Mouse (Mus musculus) lung, adult 2 months (tissue): ENCODE data around the gene Btbd9. TPM values are rescaled to one million over a fixed set of nuclear protein-coding genes. Genes with fewer than 3 reads are reported as not detected.

Experiments used
- DNase-seq: peaks from one replicate; pipeline ENCODE4 v3.0.0; 2022
- H3K4me1 ChIP-seq: fragments of 200-500 bp; 2 replicates; pipeline ENCODE4 v1.6.1; 2011; ENCODE audit warnings: low read length; ENCODE audit not compliant: control insufficient read depth, insufficient read depth
- H3K4me3 ChIP-seq: fragments of 200-500 bp; replicated peaks from 2 replicates; pipeline ENCODE3; 2011; ENCODE audit warnings: low read depth, mild to moderate bottlenecking, control low read depth, low read length; ENCODE audit errors: extremely low read depth
- CTCF ChIP-seq: fragments of 200-500 bp; IDR thresholded peaks from 2 replicates; pipeline ENCODE4 v1.5.1; 2011; ENCODE audit warnings: mild to moderate bottlenecking, low read length, control low read depth; ENCODE audit not compliant: insufficient read depth
- POLR2A ChIP-seq: fragments of 200-500 bp; IDR thresholded peaks from 2 replicates; pipeline ENCODE4 v1.6.1; 2011; ENCODE audit warnings: low read depth, mild to moderate bottlenecking, control low read depth, low read length, borderline replicate concordance; ENCODE audit errors: extremely low read depth
- WGBS: fragments of 180-500 bp; shearing (Covaris S2); methylation state at CpG from one replicate; pipeline ENCODE4 v1.1.7; 2018; 5-methylcytosine and 5-hydroxymethylcytosine counted together
- polyA plus RNA-seq: library from polyadenylated mRNA; depleted of rRNA; stranded (reverse); fragments of >200 nt; gene quantifications from 2 replicates; pipeline ENCODE4 v1.2.3, GENCODE M21; 2012

Btbd9 gene
- polyA plus RNA-seq, 1 experiment: 24.2 TPM

GRCm38 (mm10) chr17:30389686-30390085 is 186.6 kb downstream of the Btbd9 start:
- DNase-seq: no peak
- no peak for TF ChIP-seq POLR2A
- Histone ChIP-seq H3K4me3 (no peak overlapping the region), H3K4me1 (no peaks in the 10 kb centered on the region; the same call in 1 of the 2 replicates)

- no peak for DNase-seq
- TF ChIP-seq CTCF: no peak
- no peak for TF ChIP-seq POLR2A
- WGBS: 58% methylated on average over 4 of the region's 4 CpGs
- H3K4me1 ChIP-seq: no peaks in the 10 kb centered on the region; the same call in 1 of the 2 replicates
- H3K4me3 ChIP-seq: no peak overlapping the region
Measured at GRCm38 (mm10) chr17:30388817-30389216, 187.5 kb downstream of the Btbd9 start.

- Histone ChIP-seq H3K4me3 (no peak overlapping the region), H3K4me1 (no peaks in the 10 kb centered on the region; the same call in 1 of the 2 replicates)
- TF ChIP-seq CTCF (no peak), POLR2A (no peak)
- 78% methylated on average over 3 of the region's 3 CpGs for WGBS
- no peak for DNase-seq
Measured at GRCm38 (mm10) chr17:30388391-30388790, 187.9 kb downstream of the Btbd9 start.

- TF ChIP-seq CTCF: no peak
- no peak for TF ChIP-seq POLR2A
- Histone ChIP-seq H3K4me1 (no peaks in the 10 kb centered on the region; the same call in 1 of the 2 replicates), H3K4me3 (no peak overlapping the region)
- 89% methylated on average over 9 of the region's 9 CpGs for WGBS
- no peak for DNase-seq
Measured at GRCm38 (mm10) chr17:30386241-30386640, 190.0 kb downstream of the Btbd9 start.

GRCm38 (mm10) chr17:30383649-30384048 is 192.6 kb downstream of the Btbd9 start:
- no peak for DNase-seq
- no peak overlapping the region for H3K4me3 ChIP-seq
- WGBS: 89% methylated on average over 6 of the region's 6 CpGs
- H3K4me1 ChIP-seq: no peaks in the 10 kb centered on the region; the same call in 1 of the 2 replicates
- TF ChIP-seq POLR2A: no peak
- TF ChIP-seq CTCF: no peak

- WGBS: 81% methylated on average over 5 of the region's 5 CpGs
- TF ChIP-seq POLR2A: no peak
- TF ChIP-seq CTCF: no peak
- no peak for DNase-seq
Measured at GRCm38 (mm10) chr17:30378221-30379010, 197.9 kb downstream of the Btbd9 start.

GRCm38 (mm10) chr17:30377754-30378153 is 198.5 kb downstream of the Btbd9 start:
- H3K4me3 ChIP-seq: no peak overlapping the region
- no peak for DNase-seq
- 47% methylated on average over 1 of the region's 1 CpGs for whole genome bisulfite sequencing
- TF ChIP-seq CTCF (no peak), POLR2A (no peak)
- H3K4me1 ChIP-seq: no peaks in the 10 kb centered on the region

More at GRCm38 (mm10) chr17:30378221-30379010, 197.9 kb downstream of the Btbd9 start:
- no peaks in the 10 kb centered on the region for H3K4me1 ChIP-seq
- H3K4me3 ChIP-seq: no peak overlapping the region

- no peak for TF ChIP-seq POLR2A
- no peak for TF ChIP-seq CTCF
- Histone ChIP-seq H3K4me3 (no peak overlapping the region), H3K4me1 (no peaks in the 10 kb centered on the region)
- DNase-seq: peak; percentile 13
- 78% methylated on average over 1 of the region's 1 CpGs for WGBS
Measured at GRCm38 (mm10) chr17:30375107-30375506, 201.2 kb downstream of the Btbd9 start.

GRCm38 (mm10) chr17:30368559-30368958 is 207.7 kb downstream of the Btbd9 start:
- TF ChIP-seq POLR2A (no peak), CTCF (no peak)
- Histone ChIP-seq H3K4me1 (no peaks in the 10 kb centered on the region), H3K4me3 (no peak overlapping the region)
- DNase-seq: no peak
- 55% methylated on average over 2 of the region's 2 CpGs for WGBS

- Histone ChIP-seq H3K4me1 (no peaks in the 10 kb centered on the region), H3K4me3 (no peak overlapping the region)
- TF ChIP-seq CTCF (no peak), POLR2A (no peak)
- WGBS: 97% methylated on average over 1 of the region's 1 CpGs
- DNase-seq: no peak
Measured at GRCm38 (mm10) chr17:30364701-30365100, 211.6 kb downstream of the Btbd9 start.

GRCm38 (mm10) chr17:30363365-30363764 is 212.9 kb downstream of the Btbd9 start:
- DNase-seq: no peak

More at GRCm38 (mm10) chr17:30363365-30363764, 212.9 kb downstream of the Btbd9 start:
- 36% methylated on average over 5 of the region's 5 CpGs for WGBS
- no peak overlapping the region for H3K4me3 ChIP-seq
- no peaks in the 10 kb centered on the region for H3K4me1 ChIP-seq
- no peak for TF ChIP-seq CTCF
